Mouse (Mus musculus): ENCODE results near the gene Hspb8.

DNA sequence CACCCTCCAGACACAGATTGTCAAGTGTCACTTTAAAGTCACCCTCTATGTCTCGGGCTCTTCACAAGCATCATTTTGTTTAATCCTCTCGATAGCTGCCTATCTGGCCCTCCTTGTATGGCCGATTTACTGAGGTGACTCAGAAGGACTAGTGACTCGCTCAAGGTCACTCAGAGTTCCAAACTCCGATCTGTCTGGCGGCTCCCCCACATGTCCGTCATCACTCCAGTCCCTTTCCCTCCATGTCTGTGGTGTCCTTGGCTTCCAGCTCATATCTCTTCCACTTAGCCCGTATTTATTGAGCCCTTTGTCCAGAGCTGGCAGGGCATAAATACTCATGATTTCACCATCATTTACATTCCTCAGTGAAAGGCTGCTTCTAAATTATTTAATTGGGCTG, 28.2 kb upstream of the Hspb8 start:
- TF ChIP-seq CTCF (IDR thresholded peaks at IDR 0.05; ENCODE audit: low read depth) (no peak), EP300 (IDR thresholded peaks at IDR 0.05; ENCODE audit: low read depth) (no peak)

Measured in liver, embryonic 14.5 days (tissue).